Mouse (Mus musculus) left cerebral cortex, postnatal 10 days (tissue): ENCODE results near the gene Vps16. TPM values are rescaled to one million over a fixed set of nuclear protein-coding genes. Genes with fewer than 3 reads are reported as not detected.

Experiments used
- DNase-seq, 2 experiments: peaks; one replicate each; pipeline ENCODE4 v3.0.0; 2021 to 2022; ENCODE audit warnings: low spot score in 2 of 2, mixed read lengths in 1 of 2; ENCODE audit errors: extremely low spot score in 1 of 2
- intact Hi-C: fragments of 180-260 bp; cut with DNase I; formaldehyde crosslinking; loops from one replicate; pipeline ENCODE4 v1.15.1; 2025
- total RNA-seq, 2 experiments: library from RNA; stranded (reverse); gene quantifications; 2 replicates each; pipeline ENCODE4 v1.2.3; 2021

Vps16 gene
- 100 to 1,000 TPM in 1 of 2 experiments, 10 to 100 TPM in 1; 83.9 to 105 TPM for total RNA-seq

DNA sequence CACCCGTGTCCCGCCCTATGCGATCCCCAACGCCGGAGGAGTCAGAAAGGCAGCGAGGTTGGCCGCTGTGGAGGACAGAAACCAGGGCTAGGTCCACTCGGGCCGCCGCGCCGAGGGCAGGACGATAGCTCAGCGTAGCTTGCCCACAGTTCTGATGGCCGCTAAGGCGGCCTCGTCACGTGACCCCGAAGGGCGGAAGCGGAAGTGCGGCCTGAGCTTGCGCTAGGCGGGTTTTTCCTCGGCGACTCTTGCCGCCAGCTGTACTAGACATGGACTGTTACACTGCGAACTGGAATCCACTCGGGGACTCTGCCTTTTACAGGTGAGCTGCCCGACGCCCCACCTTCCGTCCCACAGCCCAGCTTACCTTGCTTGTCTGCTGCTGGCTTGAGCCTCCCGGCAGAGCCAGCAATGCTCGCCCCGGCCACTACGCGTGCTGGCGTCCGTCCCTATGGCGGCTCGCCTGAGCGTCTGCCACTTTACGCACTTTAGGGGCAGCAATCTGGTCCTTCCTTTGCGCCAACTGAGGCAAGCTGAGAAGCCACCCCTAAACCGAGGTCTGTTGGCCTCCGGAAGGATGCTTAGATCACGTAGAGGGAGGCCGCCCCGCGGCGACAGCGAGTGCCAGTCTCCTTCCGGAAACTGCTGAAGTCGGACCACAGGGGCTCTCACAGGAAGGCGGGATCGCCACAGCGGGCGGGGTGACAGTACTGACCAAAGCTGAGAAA, at the start of gene Vps16, which contains the start of gene Pced1a:
Gene Vps16 (plus strand): TSS at position 214 of the 728 bp plus-strand sequence.
Gene Pced1a (minus strand): TSS at position 576 of the 728 bp plus-strand sequence.
- intact Hi-C loops = no loop called here
- DNase-seq = peak; percentile 89 to 95

DNA sequence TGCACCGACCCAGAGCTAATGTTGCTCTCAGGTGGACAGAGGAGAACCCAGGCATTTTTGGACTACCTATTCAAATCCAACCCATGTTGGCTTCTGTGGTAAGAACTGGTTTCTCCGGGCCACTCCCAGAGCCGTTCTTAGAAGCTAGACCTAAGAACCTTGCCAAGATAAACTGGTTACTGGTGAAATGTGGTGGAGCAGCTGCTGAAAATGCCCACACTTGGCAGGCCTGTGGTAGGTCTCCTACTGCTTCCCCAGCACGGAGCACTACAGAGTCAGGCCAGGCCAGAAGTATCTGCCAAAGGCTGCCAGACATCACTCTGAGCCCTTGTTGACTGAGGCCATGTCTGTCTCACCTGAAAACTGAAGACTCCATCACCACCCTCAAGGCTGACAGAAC, 49.2 kb upstream of the Vps16 start:
- DNase-seq = no peak
- intact Hi-C loops = no loop called here

DNA sequence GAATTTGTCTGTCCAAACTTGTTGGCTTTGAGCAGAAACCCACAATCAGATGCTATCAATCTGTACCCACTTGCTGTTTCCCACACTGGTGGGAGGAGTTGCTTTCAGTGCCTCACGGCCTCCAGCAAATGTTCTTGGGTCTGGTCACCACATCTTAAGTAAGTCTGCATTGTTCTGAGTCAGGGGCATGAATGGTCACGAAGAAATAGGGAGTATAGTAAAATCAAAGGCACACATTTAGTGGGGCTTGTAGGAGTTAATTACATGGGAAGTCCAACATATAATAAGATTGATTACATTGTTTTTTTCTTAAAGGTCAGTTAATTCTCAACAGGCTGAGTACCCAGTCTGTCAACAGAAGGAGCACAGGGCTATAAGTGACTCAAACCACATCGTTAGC, 40.9 kb upstream of the Vps16 start:
- DNase-seq = no peak
- intact Hi-C loops = no loop called here

DNA sequence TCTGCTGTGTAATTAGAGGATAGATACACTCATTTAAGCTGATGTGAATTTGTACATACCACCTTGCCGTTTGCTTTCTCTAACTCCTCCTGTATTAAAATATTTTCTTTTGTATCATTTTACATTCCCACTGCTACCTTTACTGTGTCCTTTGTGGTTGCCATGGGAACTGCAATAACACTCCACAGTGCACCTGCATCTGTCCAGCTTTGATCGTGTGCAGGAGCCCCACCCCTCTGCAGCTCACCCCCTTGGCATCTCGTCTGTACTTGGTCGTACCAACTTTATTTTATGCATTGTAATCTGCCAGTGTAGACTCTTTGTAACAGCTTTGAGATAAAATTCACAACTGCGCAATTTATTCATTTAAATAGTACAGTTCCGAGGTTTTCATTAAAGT, 40.2 kb upstream of the Vps16 start:
- intact Hi-C loops = no loop called here
- no peak for DNase-seq

DNA sequence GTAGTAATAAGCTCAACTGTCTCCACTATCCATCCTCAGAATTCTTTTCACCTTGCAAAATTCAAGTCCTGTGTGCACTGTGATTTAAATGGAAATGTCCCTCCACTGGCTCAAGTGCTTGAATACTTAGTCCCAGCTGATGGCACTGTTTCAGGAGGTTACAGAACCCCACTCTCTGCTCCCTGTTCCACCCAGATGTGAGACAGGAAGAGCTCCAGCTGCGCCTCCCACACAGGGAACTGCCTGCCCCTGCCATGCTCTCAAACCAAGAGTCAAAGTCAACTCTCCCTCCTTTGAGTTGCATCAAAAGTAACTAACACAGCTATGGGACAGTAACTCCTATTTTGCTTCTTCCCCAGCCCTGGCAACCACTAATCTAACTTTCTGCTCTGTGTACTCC, 37.9 kb upstream of the Vps16 start:
- intact Hi-C loops = no loop called here
- DNase-seq = no peak

DNA sequence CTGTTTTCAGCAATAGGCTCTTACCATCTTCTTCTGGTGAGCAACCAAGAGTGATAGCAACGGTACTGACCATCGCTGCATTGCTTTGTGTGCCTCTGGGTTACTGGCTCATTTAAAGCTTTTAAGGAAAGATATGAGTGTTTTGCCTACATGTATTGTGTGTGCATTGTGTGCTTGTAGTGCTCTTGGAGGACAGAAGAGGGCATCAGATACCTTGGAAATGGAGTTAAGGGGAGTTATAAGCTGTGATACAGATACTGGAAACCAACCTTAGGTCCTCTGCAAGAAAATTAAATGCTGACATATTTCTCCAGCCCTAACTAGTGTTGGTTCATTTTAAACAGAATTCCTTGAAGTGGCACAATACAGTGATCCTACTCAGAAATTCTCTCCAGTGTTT, 35.3 kb upstream of the Vps16 start:
- no peak for DNase-seq

DNA sequence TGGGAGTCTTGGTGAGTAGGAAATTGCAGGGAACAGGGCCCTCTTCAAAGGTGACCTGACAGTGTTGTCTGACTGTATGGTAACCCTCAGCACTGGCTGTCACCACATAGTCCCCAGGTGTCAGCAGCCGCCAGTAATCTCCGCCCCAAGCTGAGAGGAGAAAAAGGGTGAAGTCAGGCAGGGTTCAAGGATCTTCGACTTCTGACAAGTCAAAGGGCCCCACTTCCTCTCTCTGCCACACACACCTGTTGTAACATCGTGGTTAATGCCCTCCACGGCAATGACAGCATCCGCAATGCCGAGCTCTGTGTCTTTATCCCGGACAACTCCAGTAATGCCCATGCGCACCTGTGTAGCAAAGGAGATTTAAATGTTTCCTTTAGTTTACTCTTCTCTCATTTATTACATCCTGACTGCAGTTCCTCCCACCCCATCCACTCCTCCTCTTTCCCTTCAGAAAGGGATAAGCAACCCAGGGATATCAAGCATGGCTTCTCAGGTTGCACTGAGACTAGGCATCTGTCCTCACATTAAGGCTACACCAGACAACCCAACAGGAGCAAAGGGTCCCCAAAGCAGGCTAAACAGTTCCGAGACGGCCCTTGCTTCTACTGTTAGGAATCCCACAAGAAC, 33.0 kb upstream of the Vps16 start:
- intact Hi-C loops = no loop called here
- no peak for DNase-seq

More for the DNA sequence above, 35.3 kb upstream of the Vps16 start:
- intact Hi-C loops = no loop called here

DNA sequence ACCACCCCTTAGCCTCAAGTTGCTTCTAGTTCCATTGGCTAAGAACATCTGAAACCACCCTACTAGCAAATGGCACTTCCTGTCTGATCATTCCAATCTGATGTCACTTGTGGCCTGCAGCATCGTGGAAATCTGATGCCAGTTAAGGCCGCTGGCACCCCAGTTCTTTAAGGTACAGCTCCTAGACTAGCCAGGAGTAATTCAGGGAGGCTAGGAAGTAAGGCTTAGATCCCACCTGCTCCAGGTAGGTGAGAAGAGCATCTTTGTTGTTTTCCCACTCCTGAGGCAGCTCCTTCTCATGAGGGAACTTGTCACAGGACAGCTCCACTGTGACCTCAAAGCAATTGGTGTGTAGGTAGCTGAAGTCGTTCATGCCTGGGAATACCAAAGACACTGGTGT, 31.3 kb upstream of the Vps16 start:
- no peak for DNase-seq
- intact Hi-C loops = no loop called here

DNA sequence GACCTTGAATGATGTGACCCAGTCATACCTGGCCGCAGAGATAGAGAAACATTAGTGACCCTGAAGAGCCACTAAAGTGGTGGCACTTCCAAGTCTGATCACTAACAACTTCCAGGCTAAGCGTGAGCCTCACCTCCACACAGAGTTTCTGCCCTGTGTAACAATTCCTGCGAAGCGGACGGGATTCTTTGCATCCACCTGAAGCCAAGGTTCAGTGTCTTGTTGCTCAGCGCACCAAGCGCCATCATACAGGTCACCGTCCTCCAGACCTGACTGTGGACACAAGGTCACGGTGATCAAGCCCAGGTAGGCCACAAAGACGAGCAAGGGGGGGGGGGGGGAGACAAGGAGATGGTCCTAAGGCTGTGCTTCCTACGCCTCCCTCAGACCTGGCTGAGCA, 28.4 kb upstream of the Vps16 start:
- DNase-seq = no peak
- intact Hi-C loops = no loop called here

DNA sequence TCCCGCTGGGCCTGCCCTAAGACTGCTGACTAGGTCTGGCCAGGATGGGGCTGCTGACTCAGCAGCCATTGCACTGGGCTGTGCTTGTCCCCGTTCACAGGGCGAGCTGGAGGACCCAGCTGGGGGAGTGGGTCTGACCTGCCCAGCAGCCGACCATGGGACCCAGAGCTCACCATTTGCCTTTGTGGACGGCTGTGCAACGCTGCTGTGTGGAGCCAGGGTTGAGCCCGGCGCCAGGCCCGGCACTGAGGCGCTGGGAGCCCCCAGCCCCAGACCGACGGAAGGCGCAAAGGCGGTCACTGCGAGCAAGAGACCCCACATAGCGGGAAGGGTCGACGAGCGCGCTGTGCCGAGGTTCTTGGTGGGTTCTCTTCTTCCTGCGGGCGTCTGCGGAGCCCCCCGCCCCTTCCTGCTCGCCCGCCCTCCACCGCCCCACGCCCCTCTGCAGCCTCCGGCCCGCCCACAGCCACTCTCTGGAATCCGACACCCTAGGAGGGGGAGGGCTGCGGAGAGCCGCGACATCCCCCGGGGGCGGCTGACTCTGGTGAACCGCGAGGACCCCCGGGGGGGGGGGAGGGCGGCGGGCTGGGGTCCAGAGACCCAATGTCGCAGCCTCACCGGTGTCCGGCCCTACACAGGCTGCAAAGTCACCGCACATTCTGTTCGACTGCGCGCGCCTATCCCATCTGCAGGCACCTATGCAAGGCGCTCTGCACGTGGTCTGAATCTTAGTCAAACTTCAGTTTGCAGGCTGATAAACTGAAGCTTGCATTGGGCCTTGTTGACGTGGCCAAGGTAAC, 26.8 kb upstream of the Vps16 start, which contains the start of gene Cpxm1:
Gene Cpxm1 (minus strand): TSS at position 389 of the 800 bp plus-strand sequence.
- peak in 1 of 2 experiments; percentile 63 for DNase-seq
- intact Hi-C loops = no loop called here

DNA sequence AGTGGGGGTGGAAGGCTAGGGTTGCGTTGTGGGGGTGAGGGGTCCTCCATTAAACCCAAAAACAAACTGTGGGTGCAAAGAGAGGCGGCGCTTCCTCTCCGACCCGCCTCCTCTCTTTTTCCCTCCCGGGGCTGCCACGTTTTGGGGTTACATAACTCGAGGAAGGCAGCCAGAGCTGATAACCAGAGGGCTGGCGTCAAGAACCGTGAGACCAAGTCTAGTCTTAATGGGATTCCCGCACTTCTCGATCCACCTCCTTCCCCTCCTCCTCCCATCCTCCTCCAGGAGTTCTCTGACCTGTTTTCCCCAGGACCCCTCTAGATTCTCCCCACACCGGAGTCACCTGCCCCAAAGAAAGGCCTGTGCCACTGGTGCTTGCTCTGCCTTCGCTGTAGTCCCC, 26.0 kb upstream of the Vps16 start:
- no peak for DNase-seq
- intact Hi-C loops = no loop called here

DNA sequence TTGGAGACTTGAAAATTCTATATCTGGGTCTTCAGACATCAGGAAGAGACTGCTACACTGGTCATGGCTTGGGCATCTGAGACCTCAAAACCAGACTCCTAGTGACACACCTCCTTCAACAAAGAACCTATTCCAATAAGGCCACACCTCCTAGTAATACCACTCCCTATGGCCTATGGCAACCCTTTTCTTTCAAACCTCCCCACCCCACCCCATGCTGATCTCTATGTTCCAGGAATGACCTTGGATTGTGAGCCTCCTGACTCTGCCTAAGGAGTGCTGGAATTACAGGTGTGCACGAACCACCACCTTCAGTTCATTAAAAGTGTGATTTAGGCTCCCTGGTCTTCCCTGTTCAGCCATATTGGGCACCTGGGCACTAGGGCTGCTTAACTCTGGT, 24.1 kb upstream of the Vps16 start:
- DNase-seq = no peak

DNA sequence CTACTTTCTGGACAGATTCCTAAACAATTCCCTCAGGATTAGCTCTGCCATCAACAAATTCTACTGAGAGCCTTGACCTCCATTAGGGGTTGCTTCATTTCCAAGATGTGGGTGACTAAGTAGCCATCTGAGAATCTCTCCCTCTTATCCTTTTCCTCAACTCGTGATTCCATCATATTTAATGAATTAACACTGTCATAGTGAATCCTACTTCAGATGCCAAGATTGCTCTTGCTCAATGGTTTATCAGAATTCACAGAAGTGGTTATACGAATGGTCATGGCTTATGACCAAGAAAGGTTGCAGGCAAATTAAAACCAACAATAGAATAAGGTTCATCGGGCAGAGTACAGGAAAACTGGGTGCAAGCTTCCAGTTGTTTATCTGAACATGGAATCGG, 22.2 kb upstream of the Vps16 start:
- DNase-seq = no peak
- intact Hi-C loops = no loop called here

More for the DNA sequence above, 24.1 kb upstream of the Vps16 start:
- intact Hi-C loops = no loop called here

DNA sequence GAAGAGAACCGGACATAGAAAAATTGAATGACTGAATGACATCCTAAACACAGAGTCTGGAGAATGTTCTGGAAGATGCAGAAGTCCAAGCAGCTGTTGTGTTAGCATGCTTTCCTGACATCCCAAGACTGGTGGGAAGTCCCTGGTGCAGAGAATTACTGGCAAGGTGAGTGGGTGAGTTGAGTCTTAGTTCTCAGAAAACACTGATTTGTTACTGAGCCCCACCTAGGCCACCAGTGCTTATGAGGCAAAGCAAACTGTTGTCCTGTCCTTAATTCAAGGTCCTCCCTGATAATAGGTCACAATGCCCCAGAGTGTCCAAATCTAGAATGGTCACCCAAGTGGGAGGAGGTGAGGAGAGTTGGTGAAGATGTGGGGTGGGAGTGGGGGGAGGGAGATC, 19.2 kb upstream of the Vps16 start, which contains the start of the genes Gm28372 and 1700020A23Rik:
Gene Gm28372 (plus strand): TSS at position 301 of the 400 bp plus-strand sequence.
Gene 1700020A23Rik (plus strand): TSS at position 321 of the 400 bp plus-strand sequence.
- no peak for DNase-seq
- intact Hi-C loops = no loop called here

DNA sequence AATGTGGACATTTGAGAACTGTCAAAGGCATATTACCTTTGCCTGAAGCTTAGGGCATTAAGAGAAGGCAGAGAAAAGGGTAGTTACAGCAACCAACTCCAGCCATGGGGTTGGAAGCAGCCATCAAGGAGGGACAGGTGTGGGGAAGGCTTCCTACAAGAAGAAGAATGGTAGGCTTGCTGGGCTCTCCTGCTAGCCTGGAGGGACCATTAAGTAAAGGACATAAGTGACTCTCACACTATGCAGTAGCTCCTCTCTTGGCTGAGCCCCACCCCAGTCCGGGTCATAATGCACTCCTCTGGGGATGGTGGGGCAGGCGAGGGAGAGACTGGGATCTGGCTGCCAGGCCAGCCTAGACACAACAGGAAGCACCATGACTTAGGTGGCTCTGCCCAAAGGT, 18.0 kb upstream of the Vps16 start, which contains the start of gene Tmem239:
Gene Tmem239 (plus strand): TSS at position 301 of the 400 bp plus-strand sequence.
- no peak for DNase-seq
- intact Hi-C loops = no loop called here

DNA sequence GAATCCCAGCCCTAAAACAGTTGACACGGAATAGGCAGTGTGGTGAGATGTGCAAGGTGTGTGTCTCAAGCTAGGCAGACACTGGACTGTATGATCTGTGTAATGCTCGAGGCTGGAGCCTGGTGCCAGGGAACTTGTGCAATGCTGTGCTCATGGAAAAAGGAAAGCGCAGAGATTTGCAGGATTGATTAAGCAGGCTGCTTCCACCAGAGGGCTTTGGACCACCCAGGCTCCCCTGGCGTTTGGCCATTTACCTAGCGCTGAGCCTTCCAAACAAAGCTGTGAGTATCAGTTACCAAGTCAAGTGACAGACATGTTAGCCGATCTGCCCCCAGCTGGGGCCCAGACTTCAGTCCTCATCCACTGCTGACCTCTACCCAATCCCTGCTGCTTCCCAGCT, 15.9 kb upstream of the Vps16 start:
- no peak for DNase-seq
- intact Hi-C loops = no loop called here

DNA sequence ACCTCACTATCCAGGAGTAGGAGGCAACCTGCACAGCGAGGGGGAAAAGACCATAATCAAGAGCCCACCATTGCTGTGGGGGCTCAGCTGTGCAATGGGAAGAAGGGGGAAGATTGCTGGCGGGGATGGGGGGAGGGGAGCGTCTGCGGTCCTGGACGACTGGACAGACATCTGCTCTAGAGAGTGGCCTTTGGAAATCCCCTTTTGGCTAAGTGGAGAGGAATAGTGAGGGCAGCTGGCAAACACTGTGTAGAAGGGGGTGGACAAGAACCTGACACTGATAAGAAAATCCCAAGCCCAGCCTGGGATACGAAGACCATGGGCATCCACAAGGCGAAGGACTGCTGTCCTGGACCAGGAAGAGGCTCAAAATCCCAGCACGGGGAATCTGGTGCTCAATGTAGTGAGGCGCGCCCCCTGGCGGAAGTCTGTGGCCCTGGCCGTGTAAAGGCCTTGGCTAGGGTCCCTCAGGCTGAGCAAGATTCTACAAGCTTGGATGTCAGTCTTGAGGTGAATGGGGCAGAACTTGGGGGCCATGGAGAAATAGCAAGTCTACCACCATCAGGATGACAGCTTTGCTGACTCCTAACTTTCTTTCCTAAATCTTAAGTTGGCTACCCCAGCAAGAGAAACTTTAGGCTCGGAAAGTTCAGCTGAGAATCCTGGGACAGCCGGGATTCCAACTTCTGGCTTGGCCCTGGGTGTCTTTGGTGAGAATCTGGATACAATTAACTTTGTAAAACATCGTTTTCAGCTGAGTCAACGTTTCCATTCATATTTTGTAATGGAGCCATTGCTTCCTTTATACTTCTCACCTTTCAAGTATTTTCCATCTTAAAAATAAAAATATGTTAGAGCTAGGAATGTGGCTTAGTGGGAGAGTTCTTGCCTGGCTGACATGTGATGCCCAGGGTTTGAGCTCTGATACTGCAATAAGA, 12.3 kb upstream of the Vps16 start:
- intact Hi-C loops = loop anchor here (5.0 kb wide), 1 partner anchor 120 kb away; no protein-coding TSS in a partner anchor
- DNase-seq = peak; percentile 61 to 84

DNA sequence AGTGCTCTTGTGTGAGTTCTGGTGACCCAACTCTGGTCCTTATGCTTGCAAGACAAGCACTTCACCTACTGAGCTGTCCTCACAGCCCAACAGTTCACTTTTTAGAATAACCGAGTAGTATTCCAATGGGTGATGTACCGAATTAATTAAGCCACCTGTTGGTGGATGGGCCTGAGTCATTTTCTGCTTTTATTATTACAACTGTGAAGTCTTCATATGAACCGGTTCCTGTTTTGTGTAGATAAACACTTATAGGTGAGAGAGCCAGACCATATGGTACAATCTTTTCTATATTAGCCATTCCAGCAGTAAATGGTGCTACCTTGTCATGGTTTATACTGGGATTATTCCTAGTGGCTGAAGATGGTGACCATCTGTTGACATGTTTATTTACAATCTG, 11.4 kb upstream of the Vps16 start:
- no peak for DNase-seq
- intact Hi-C loops = loop anchor here (5.0 kb wide), 1 partner anchor 120 kb away; no protein-coding TSS in a partner anchor
